Mouse (Mus musculus): ENCODE data around the gene Nhp2.

DNA sequence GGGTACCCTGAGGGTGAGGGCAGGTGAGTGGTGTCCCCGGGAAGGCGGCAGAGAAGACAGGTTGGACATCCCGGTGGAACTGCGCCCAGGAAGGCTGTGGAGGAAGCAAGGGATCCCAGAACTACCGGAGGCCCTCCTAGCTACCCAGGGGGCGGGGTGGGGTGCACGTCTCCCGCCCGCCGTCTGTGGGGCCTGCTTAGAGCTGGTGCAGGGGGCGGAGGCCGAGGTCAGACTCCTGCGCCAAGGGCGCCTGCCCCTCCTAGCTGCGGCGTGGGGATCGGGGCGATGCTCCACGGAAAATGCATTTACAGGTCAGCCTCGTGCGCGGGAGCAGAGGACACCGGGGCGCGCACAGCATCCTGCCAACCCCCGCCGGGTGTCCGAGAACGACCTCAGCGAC is 30.7 kb downstream of the Nhp2 start:
- TF ChIP-seq CTCF (IDR thresholded peaks at IDR 0.05; ENCODE audit: borderline replicate concordance, insufficient read depth, low read length) (no peak), POLR2A (IDR thresholded peaks at IDR 0.05; ENCODE audit: low read depth, low read length) (no peak)

Data from embryonic fibroblast, embryonic 13.5 days (primary cell).